Mouse (Mus musculus): ENCODE results near the gene Zc3h13.

DNA sequence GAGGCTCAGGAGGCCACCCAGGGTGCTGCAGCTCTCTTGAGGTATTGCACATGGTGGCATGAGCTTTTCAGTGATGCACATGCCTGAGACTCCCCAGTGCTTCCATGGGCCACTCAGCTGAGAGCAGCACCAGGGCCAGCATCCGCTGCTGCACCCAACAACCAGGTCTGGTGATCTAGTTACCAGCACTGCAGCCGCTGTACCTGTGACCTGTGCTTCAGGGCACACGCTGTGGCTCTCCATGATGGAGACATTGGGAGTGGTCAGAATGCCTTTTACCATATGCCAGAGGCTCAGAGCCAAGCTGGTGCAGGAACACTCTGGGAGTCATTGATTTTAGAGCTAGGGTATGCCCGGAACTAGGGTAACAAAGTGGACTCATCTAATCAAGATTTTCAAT is 50.1 kb downstream of the Zc3h13 start:
- TF ChIP-seq CTCF (IDR thresholded peaks at IDR 0.05; ENCODE audit: extremely low read depth, insufficient read length, insufficient replicate concordance, low read depth, low read length) (no peak), POLR2A (IDR thresholded peaks at IDR 0.05; ENCODE audit: low read depth, low read length) (no peak)

Measured in small intestine, adult 2 months (tissue).